Mouse (Mus musculus) left cerebral cortex, adult 2 months (tissue): ENCODE data around the gene Donson. TPM values are rescaled to one million over a fixed set of nuclear protein-coding genes. Genes with fewer than 3 reads are reported as not detected.

ENCODE experiments used
- DNase-seq, 2 experiments: peaks; one replicate each; pipeline ENCODE4 v3.0.0; 2021 to 2022; ENCODE audit warnings: low spot score in 2 of 2, mixed read lengths in 1 of 2; ENCODE audit errors: extremely low spot score in 1 of 2
- H3K27ac ChIP-seq: fragments of 200-600 bp; 2 replicates; pipeline ENCODE4 v1.8.1; 2022
- H3K4me3 ChIP-seq: fragments of 200-600 bp; 2 replicates; pipeline ENCODE4 v1.8.1; 2022
- CTCF ChIP-seq: fragments of 200-600 bp; IDR thresholded peaks from 2 replicates; pipeline ENCODE4 v1.8.1; 2022; ENCODE audit warnings: antibody characterized with exemption, mild to moderate bottlenecking, moderate library complexity
- intact Hi-C: fragments of 180-260 bp; cut with DNase I; formaldehyde crosslinking; loops from one replicate; pipeline ENCODE4 v1.15.1; 2025
- long read RNA-seq, 2 experiments: library from polyadenylated mRNA; stranded (forward); transcript quantifications; one replicate each; pipeline ENCODE4 v2.0.0; 2021; ENCODE audit warnings: borderline mapping rate in 2 of 2
- total RNA-seq, 2 experiments: library from RNA; stranded (reverse); gene quantifications; 2 replicates each; pipeline ENCODE4 v1.2.3; 2021

Donson gene
- 10 to 100 TPM; 23.8 to 28.9 TPM for total RNA-seq
- long read RNA-seq, experiment 1, transcript Donson-201 (10 exons, 2,365 nt): major isoform, 9 of 15 reads
- long read RNA-seq, experiment 1, partial matches to known transcripts: 0 of 15 reads
- long read RNA-seq, experiment 1, other reads (novel, unspliced or antisense): 6 of 15 reads
- long read RNA-seq, experiment 2, partial matches to known transcripts: 0 of 4 reads
- long read RNA-seq, experiment 2, other reads (novel, unspliced or antisense): 1 of 4 reads

- no peak for TF ChIP-seq CTCF
- Histone ChIP-seq H3K27ac (peak within 1 kb of the TSS; percentile 78), H3K4me3 (peak within 1 kb of the TSS; percentile 72)
- intact Hi-C loops: loop anchor here (5.0 kb wide), 1 partner anchor 36 kb away; no protein-coding TSS in a partner anchor
- peak; percentile 94 to 95 for DNase-seq
Measured at GRCm38 (mm10) chr16:91688619-91689334, at the start of gene Donson. Gene Donson (minus strand): TSS chr16:91688770.

GRCm38 (mm10) chr16:91736046-91736816, 47.7 kb upstream of the Donson start:
- TF ChIP-seq CTCF: no peak
- intact Hi-C loops: loop anchor here (5.0 kb wide), 1 partner anchor 61 kb away; no protein-coding TSS in a partner anchor
- H3K4me3 ChIP-seq: no peak overlapping the region
- DNase-seq: no peak
- no peak overlapping the region for H3K27ac ChIP-seq

- TF ChIP-seq CTCF: no peak
- intact Hi-C loops: loop anchor here (5.0 kb wide), 1 partner anchor 63 kb away; no protein-coding TSS in a partner anchor
- H3K4me3 ChIP-seq: no peak overlapping the region
- DNase-seq: no peak
- no peak overlapping the region for H3K27ac ChIP-seq
Measured at GRCm38 (mm10) chr16:91734771-91735170, 46.2 kb upstream of the Donson start.

- DNase-seq: no peak
- Histone ChIP-seq H3K27ac (no peak overlapping the region), H3K4me3 (no peak overlapping the region)
- intact Hi-C loops: no loop called here
- no peak for TF ChIP-seq CTCF
Measured at GRCm38 (mm10) chr16:91732816-91733215, 44.2 kb upstream of the Donson start.

GRCm38 (mm10) chr16:91730446-91730845, 41.9 kb upstream of the Donson start:
- H3K27ac ChIP-seq: peak overlapping the region; percentile 81
- peak overlapping the region; percentile 64 for H3K4me3 ChIP-seq
- intact Hi-C loops: no loop called here

GRCm38 (mm10) chr16:91729821-91730441, 41.4 kb upstream of the Donson start:
- peak; percentile 39 to 52 for DNase-seq
- TF ChIP-seq CTCF: no peak
- intact Hi-C loops: loop anchor here (2.0 to 10.0 kb wide), 3 partner anchors 187 to 575 kb away; partner anchors contain the start of gene Smim11
- H3K27ac ChIP-seq: peak overlapping the region; percentile 81
- H3K4me3 ChIP-seq: peak overlapping the region; percentile 64

More at GRCm38 (mm10) chr16:91730446-91730845, 41.9 kb upstream of the Donson start:
- TF ChIP-seq CTCF: no peak
- DNase-seq: no peak

GRCm38 (mm10) chr16:91729066-91729482, 40.5 kb upstream of the Donson start, which contains the start of gene Itsn1:
Gene Itsn1 (plus strand): TSS chr16:91729281.
- peak; percentile 97 to 98 for DNase-seq
- TF ChIP-seq CTCF: no peak; the same call in 1 of the 2 replicates
- peak within 1 kb of the TSS; percentile 91 for H3K27ac ChIP-seq
- intact Hi-C loops: loop anchor here (2.0 to 10.0 kb wide), 3 partner anchors 188 to 576 kb away; partner anchors contain the start of gene Smim11
- H3K4me3 ChIP-seq: peak within 1 kb of the TSS; percentile 64

- intact Hi-C loops: loop anchor here (2.0 to 10.0 kb wide), 3 partner anchors 188 to 576 kb away; partner anchors contain the start of gene Smim11
- TF ChIP-seq CTCF: no peak
- H3K27ac ChIP-seq: peak within 1 kb of the TSS; percentile 91
Measured at GRCm38 (mm10) chr16:91728123-91729065, 39.8 kb upstream of the Donson start, which contains the start of gene Cryzl1. Gene Cryzl1 (minus strand): TSS chr16:91728975.

GRCm38 (mm10) chr16:91727433-91727832, 38.9 kb upstream of the Donson start:
- no peak overlapping the region; the same call in 1 of the 2 replicates for H3K27ac ChIP-seq
- H3K4me3 ChIP-seq: peak overlapping the region; percentile 64
- DNase-seq: no peak
- intact Hi-C loops: loop anchor here (10.0 kb wide), 1 partner anchor 577 kb away; the partner anchor contains the start of gene Smim11
- no peak for TF ChIP-seq CTCF

More at GRCm38 (mm10) chr16:91728123-91729065, 39.8 kb upstream of the Donson start, which contains the start of gene Cryzl1:
- peak within 1 kb of the TSS; percentile 64 for H3K4me3 ChIP-seq
- DNase-seq: peak; percentile 97 to 98

GRCm38 (mm10) chr16:91724247-91724646, 35.7 kb upstream of the Donson start:
- DNase-seq: peak in 1 of 2 experiments; percentile 41
- intact Hi-C loops: loop anchor here (10.0 kb wide), 1 partner anchor 581 kb away; the partner anchor contains the start of gene Smim11
- H3K27ac ChIP-seq: no peak overlapping the region
- no peak overlapping the region for H3K4me3 ChIP-seq
- TF ChIP-seq CTCF: peak; percentile 75
